Mouse (Mus musculus) neural tube, embryonic 13.5 days (tissue): ENCODE results near the gene Sez6l. TPM values are rescaled to one million over a fixed set of nuclear protein-coding genes. Genes with fewer than 3 reads are reported as not detected.

Experiments
- ATAC-seq: fragments of 200-750 bp; cut with Nextera tagmentation; 2 replicates; pipeline ENCODE4 v1.8.0; 2017; ENCODE audit warnings: low read depth, mild to moderate bottlenecking, moderate TSS enrichment, moderate library complexity
- H3K27ac ChIP-seq: fragments of 300-500 bp; sonication (generic); replicated peaks from 2 replicates; pipeline ENCODE4 v1.5.1; 2015; ENCODE audit warnings: moderate library complexity, mild to moderate bottlenecking, inconsistent platforms
- H3K27me3 ChIP-seq: fragments of 300-500 bp; sonication (generic); 2 replicates; pipeline ENCODE4 v1.6.1; 2015; ENCODE audit warnings: mild to moderate bottlenecking, inconsistent platforms
- H3K36me3 ChIP-seq: fragments of 300-500 bp; sonication (generic); 2 replicates; pipeline ENCODE4 v1.6.1; 2015; ENCODE audit warnings: mild to moderate bottlenecking, inconsistent platforms
- H3K4me1 ChIP-seq: fragments of 300-500 bp; sonication (generic); replicated peaks from 2 replicates; pipeline ENCODE4 v1.6.1; 2015; ENCODE audit warnings: inconsistent platforms
- H3K4me2 ChIP-seq: fragments of 300-500 bp; sonication (generic); 2 replicates; pipeline ENCODE4 v1.6.1; 2015; ENCODE audit warnings: inconsistent platforms, mild to moderate bottlenecking, moderate library complexity
- H3K4me3 ChIP-seq: fragments of 300-500 bp; sonication (generic); 2 replicates; pipeline ENCODE4 v1.5.1; 2015; ENCODE audit warnings: mild to moderate bottlenecking, inconsistent platforms
- H3K9ac ChIP-seq: fragments of 300-500 bp; sonication (generic); 2 replicates; pipeline ENCODE4 v1.6.1; 2015; ENCODE audit warnings: moderate library complexity, mild to moderate bottlenecking, inconsistent platforms
- H3K9me3 ChIP-seq: fragments of 300-500 bp; sonication (generic); 2 replicates; pipeline ENCODE4 v1.6.1; 2016; ENCODE audit warnings: inconsistent platforms
- WGBS: fragments of 180-500 bp; shearing (Covaris S2); methylation state at CpG from one replicate; pipeline ENCODE4 v1.1.7; 2015; 5-methylcytosine and 5-hydroxymethylcytosine counted together
- polyA plus RNA-seq: library from polyadenylated mRNA; unstranded; fragments of >200 nt; fragmentation: Nextera tagmentation; extraction: Ambion mirVana; gene quantifications from 2 replicates; pipeline ENCODE4 v1.2.1, GENCODE M21; 2015

Sez6l gene
- polyA plus RNA-seq, 1 experiment from 2014 or later = 21.8 TPM

- Histone ChIP-seq H3K4me1 (peaks cover 20% of the 10 kb centered on the region), H3K27ac (peak overlapping the region; percentile 38; the same call in 1 of the 2 replicates), H3K36me3 (no peaks in the 10 kb centered on the region), H3K4me2 (no peak overlapping the region), H3K4me3 (no peak overlapping the region), H3K9ac (no peak overlapping the region), H3K9me3 (no peaks in the 10 kb centered on the region), H3K27me3 (peaks cover 3% of the 10 kb centered on the region; the same call in 1 of the 2 replicates)
- ATAC-seq = no peak
- WGBS = 72% methylated on average over 19 of the region's 19 CpGs
Measured at GRCm38 (mm10) chr5:112526936-112527335, 50.0 kb downstream of the Sez6l start.

- Histone ChIP-seq H3K27me3 (peaks cover 3% of the 10 kb centered on the region; the same call in 1 of the 2 replicates), H3K4me3 (no peak overlapping the region), H3K36me3 (no peaks in the 10 kb centered on the region), H3K4me2 (no peak overlapping the region), H3K27ac (peak overlapping the region; percentile 38; the same call in 1 of the 2 replicates), H3K4me1 (peaks cover 25% of the 10 kb centered on the region), H3K9ac (no peak overlapping the region), H3K9me3 (no peaks in the 10 kb centered on the region)
- 76% methylated on average over 7 of the region's 7 CpGs for WGBS
- peak; percentile 34; the same call in 1 of the 2 replicates for ATAC-seq
Measured at GRCm38 (mm10) chr5:112526435-112526834, 50.5 kb downstream of the Sez6l start.

GRCm38 (mm10) chr5:112525980-112526379 lies 51.0 kb downstream of the Sez6l start:
- peaks cover 3% of the 10 kb centered on the region; the same call in 1 of the 2 replicates for H3K27me3 ChIP-seq
- no peak overlapping the region for H3K4me3 ChIP-seq
- H3K4me2 ChIP-seq = no peak overlapping the region
- peaks cover 29% of the 10 kb centered on the region for H3K4me1 ChIP-seq
- 78% methylated on average over 3 of the region's 3 CpGs for WGBS
- no peak overlapping the region for H3K27ac ChIP-seq
- ATAC-seq = no peak
- H3K9me3 ChIP-seq = no peaks in the 10 kb centered on the region
- no peak overlapping the region for H3K9ac ChIP-seq
- no peaks in the 10 kb centered on the region for H3K36me3 ChIP-seq

- H3K27ac ChIP-seq = no peak overlapping the region
- no peak overlapping the region for H3K4me2 ChIP-seq
- H3K4me3 ChIP-seq = no peak overlapping the region
- peaks cover 3% of the 10 kb centered on the region; the same call in 1 of the 2 replicates for H3K27me3 ChIP-seq
- no peaks in the 10 kb centered on the region for H3K9me3 ChIP-seq
- ATAC-seq = no peak
- H3K4me1 ChIP-seq = peaks cover 36% of the 10 kb centered on the region
- 72% methylated on average over 5 of the region's 5 CpGs for WGBS
- H3K9ac ChIP-seq = no peak overlapping the region
- H3K36me3 ChIP-seq = no peaks in the 10 kb centered on the region
Measured at GRCm38 (mm10) chr5:112525271-112525670, 51.7 kb downstream of the Sez6l start.

GRCm38 (mm10) chr5:112523796-112524195 lies 53.2 kb downstream of the Sez6l start:
- Histone ChIP-seq H3K4me3 (no peak overlapping the region), H3K4me2 (no peak overlapping the region), H3K36me3 (no peaks in the 10 kb centered on the region), H3K27me3 (0 out of 2 replicates have a peak, but pooled peaks cover 1% of the 10 kb centered on the region), H3K9me3 (no peaks in the 10 kb centered on the region), H3K4me1 (peaks cover 48% of the 10 kb centered on the region), H3K27ac (no peak overlapping the region), H3K9ac (no peak overlapping the region)
- no peak for ATAC-seq
- 96% methylated on average over 2 of the region's 2 CpGs for WGBS

GRCm38 (mm10) chr5:112523331-112523730 lies 53.7 kb downstream of the Sez6l start:
- ATAC-seq = no peak
- peaks cover 46% of the 10 kb centered on the region for H3K4me1 ChIP-seq
- no peak overlapping the region for H3K9ac ChIP-seq
- no peaks in the 10 kb centered on the region for H3K27me3 ChIP-seq
- H3K4me3 ChIP-seq = no peak overlapping the region
- H3K36me3 ChIP-seq = no peaks in the 10 kb centered on the region
- WGBS = 88% methylated on average over 4 of the region's 4 CpGs
- H3K9me3 ChIP-seq = no peaks in the 10 kb centered on the region
- no peak overlapping the region for H3K27ac ChIP-seq
- no peak overlapping the region for H3K4me2 ChIP-seq

GRCm38 (mm10) chr5:112521703-112522527 lies 55.1 kb downstream of the Sez6l start:
- H3K9me3 ChIP-seq = no peaks in the 10 kb centered on the region
- peak overlapping the region; percentile 24 for H3K4me2 ChIP-seq
- H3K9ac ChIP-seq = peak overlapping the region; percentile 53
- H3K27ac ChIP-seq = no peak overlapping the region
- H3K36me3 ChIP-seq = no peaks in the 10 kb centered on the region
- ATAC-seq = no peak
- H3K27me3 ChIP-seq = no peaks in the 10 kb centered on the region
- H3K4me1 ChIP-seq = peaks cover 45% of the 10 kb centered on the region
- WGBS = 11% methylated on average over 19 of the region's 19 CpGs
- no peak overlapping the region for H3K4me3 ChIP-seq

- Histone ChIP-seq H3K36me3 (no peaks in the 10 kb centered on the region), H3K9ac (peak overlapping the region; percentile 53), H3K4me2 (0 out of 2 replicates have a peak overlapping the region, but pooled peaks have one; percentile 24), H3K27ac (peak overlapping the region; percentile 56; the same call in 1 of the 2 replicates), H3K4me1 (peaks cover 38% of the 10 kb centered on the region), H3K4me3 (no peak overlapping the region), H3K9me3 (no peaks in the 10 kb centered on the region), H3K27me3 (no peaks in the 10 kb centered on the region)
- WGBS = 5% methylated on average over 8 of the region's 8 CpGs
- peak; percentile 68 for ATAC-seq
Measured at GRCm38 (mm10) chr5:112520826-112521702, 55.9 kb downstream of the Sez6l start.

- no peak overlapping the region for H3K4me2 ChIP-seq
- peaks cover 47% of the 10 kb centered on the region for H3K4me1 ChIP-seq
- H3K36me3 ChIP-seq = no peaks in the 10 kb centered on the region
- H3K9ac ChIP-seq = no peak overlapping the region
- no peaks in the 10 kb centered on the region for H3K9me3 ChIP-seq
- H3K27ac ChIP-seq = no peak overlapping the region
- no peak for ATAC-seq
- WGBS = 63% methylated on average over 2 of the region's 2 CpGs
- no peak overlapping the region for H3K4me3 ChIP-seq
- H3K27me3 ChIP-seq = no peaks in the 10 kb centered on the region
Measured at GRCm38 (mm10) chr5:112518773-112519172, 58.2 kb downstream of the Sez6l start.

GRCm38 (mm10) chr5:112517454-112517853 lies 59.5 kb downstream of the Sez6l start:
- no peak overlapping the region for H3K27ac ChIP-seq
- no peak overlapping the region for H3K9ac ChIP-seq
- no peak for ATAC-seq
- H3K27me3 ChIP-seq = no peaks in the 10 kb centered on the region
- H3K36me3 ChIP-seq = no peaks in the 10 kb centered on the region
- no peak overlapping the region for H3K4me3 ChIP-seq
- peaks cover 56% of the 10 kb centered on the region for H3K4me1 ChIP-seq
- 91% methylated on average over 9 of the region's 9 CpGs for WGBS
- no peaks in the 10 kb centered on the region for H3K9me3 ChIP-seq
- H3K4me2 ChIP-seq = no peak overlapping the region

- H3K4me2 ChIP-seq = no peak overlapping the region
- no peaks in the 10 kb centered on the region for H3K36me3 ChIP-seq
- no peak for ATAC-seq
- no peak overlapping the region for H3K27ac ChIP-seq
- H3K4me1 ChIP-seq = peaks cover 47% of the 10 kb centered on the region
- H3K27me3 ChIP-seq = no peaks in the 10 kb centered on the region
- no peaks in the 10 kb centered on the region for H3K9me3 ChIP-seq
- 94% methylated on average over 3 of the region's 3 CpGs for WGBS
- H3K9ac ChIP-seq = no peak overlapping the region
- H3K4me3 ChIP-seq = no peak overlapping the region
Measured at GRCm38 (mm10) chr5:112516527-112516926, 60.5 kb downstream of the Sez6l start.

- H3K27me3 ChIP-seq = no peaks in the 10 kb centered on the region
- H3K27ac ChIP-seq = no peak overlapping the region
- H3K36me3 ChIP-seq = no peaks in the 10 kb centered on the region
- no peak overlapping the region for H3K4me2 ChIP-seq
- no peak for ATAC-seq
- no peak overlapping the region for H3K4me3 ChIP-seq
- WGBS = 82% methylated on average over 8 of the region's 8 CpGs
- no peak overlapping the region for H3K9ac ChIP-seq
- H3K9me3 ChIP-seq = no peaks in the 10 kb centered on the region
- H3K4me1 ChIP-seq = peaks cover 38% of the 10 kb centered on the region
Measured at GRCm38 (mm10) chr5:112510351-112510750, 66.6 kb downstream of the Sez6l start.
